Mouse (Mus musculus) neural tube, embryonic 12.5 days (tissue): ENCODE data around the gene Ccdc120. TPM values are rescaled to one million over a fixed set of nuclear protein-coding genes. Genes with fewer than 3 reads are reported as not detected.

Source experiments
- ATAC-seq: fragments of 200-750 bp; cut with Nextera tagmentation; 2 replicates; pipeline ENCODE4 v1.8.0; 2017; ENCODE audit warnings: low read depth, mild to moderate bottlenecking, moderate TSS enrichment, moderate library complexity; ENCODE audit not compliant: low FRiP score
- H3K27ac ChIP-seq: fragments of 300-500 bp; sonication (generic); 2 replicates; pipeline ENCODE4 v1.5.1; 2016
- H3K27me3 ChIP-seq: fragments of 300-500 bp; sonication (generic); replicated peaks from 2 replicates; pipeline ENCODE4 v1.6.1; 2016; ENCODE audit warnings: mild to moderate bottlenecking
- H3K36me3 ChIP-seq: fragments of 300-500 bp; sonication (generic); 2 replicates; pipeline ENCODE4 v1.6.1; 2016; ENCODE audit warnings: mild to moderate bottlenecking
- H3K4me1 ChIP-seq: fragments of 300-500 bp; sonication (generic); 2 replicates; pipeline ENCODE4 v1.6.1; 2016
- H3K4me2 ChIP-seq: fragments of 300-500 bp; sonication (generic); replicated peaks from 2 replicates; pipeline ENCODE4 v1.6.1; 2016; ENCODE audit warnings: mild to moderate bottlenecking
- H3K4me3 ChIP-seq: fragments of 300-500 bp; sonication (generic); 2 replicates; pipeline ENCODE4 v1.5.1; 2016
- H3K9ac ChIP-seq: fragments of 300-500 bp; sonication (generic); 2 replicates; pipeline ENCODE4 v1.6.1; 2016; ENCODE audit warnings: mild to moderate bottlenecking
- H3K9me3 ChIP-seq: fragments of 300-500 bp; sonication (generic); 2 replicates; pipeline ENCODE4 v1.6.1; 2016; ENCODE audit warnings: mild to moderate bottlenecking
- WGBS: fragments of 180-500 bp; shearing (Covaris S2); methylation state at CpG from one replicate; pipeline ENCODE4 v1.1.7; 2016; 5-methylcytosine and 5-hydroxymethylcytosine counted together
- polyA plus RNA-seq: library from polyadenylated mRNA; unstranded; fragments of >200 nt; fragmentation: Nextera tagmentation; extraction: Ambion mirVana; gene quantifications from 2 replicates; pipeline ENCODE4 v1.2.1, GENCODE M21; 2016

Gene Ccdc120
- polyA plus RNA-seq, 1 experiment from 2014 or later = 34.8 TPM

- Histone ChIP-seq H3K9ac (no peak overlapping the region), H3K4me3 (no peak overlapping the region), H3K27ac (no peak overlapping the region), H3K4me2 (no peak overlapping the region), H3K27me3 (no peaks in the 10 kb centered on the region), H3K9me3 (no peaks in the 10 kb centered on the region), H3K4me1 (no peaks in the 10 kb centered on the region), H3K36me3 (no peaks in the 10 kb centered on the region)
- ATAC-seq = no peak
- WGBS = 61% methylated on average over 5 of the region's 5 CpGs
Measured at GRCm38 (mm10) chrX:7743470-7743869, 7.2 kb downstream of the Ccdc120 start.

- H3K4me2 ChIP-seq = no peak overlapping the region
- H3K9ac ChIP-seq = no peak overlapping the region
- no peak overlapping the region for H3K27ac ChIP-seq
- H3K9me3 ChIP-seq = no peaks in the 10 kb centered on the region
- H3K36me3 ChIP-seq = no peaks in the 10 kb centered on the region
- H3K27me3 ChIP-seq = no peaks in the 10 kb centered on the region
- H3K4me1 ChIP-seq = no peaks in the 10 kb centered on the region
- no peak overlapping the region for H3K4me3 ChIP-seq
- WGBS = 81% methylated on average over 5 of the region's 5 CpGs
- ATAC-seq = no peak
Measured at GRCm38 (mm10) chrX:7741103-7741502, 9.6 kb downstream of the Ccdc120 start.

- 77% methylated on average over 10 of the region's 10 CpGs for whole genome bisulfite sequencing
- no peaks in the 10 kb centered on the region for H3K27me3 ChIP-seq
- no peak overlapping the region for H3K9ac ChIP-seq
- no peak for ATAC-seq
- no peaks in the 10 kb centered on the region for H3K9me3 ChIP-seq
- no peak overlapping the region for H3K4me3 ChIP-seq
- H3K4me1 ChIP-seq = no peaks in the 10 kb centered on the region
- H3K36me3 ChIP-seq = no peaks in the 10 kb centered on the region
- no peak overlapping the region for H3K27ac ChIP-seq
- H3K4me2 ChIP-seq = no peak overlapping the region
Measured at GRCm38 (mm10) chrX:7740082-7740819, 10.5 kb downstream of the Ccdc120 start.

GRCm38 (mm10) chrX:7739336-7740081 is 11.2 kb downstream of the Ccdc120 start:
- 77% methylated on average over 14 of the region's 14 CpGs for WGBS
- Histone ChIP-seq H3K27ac (no peak overlapping the region), H3K4me1 (no peaks in the 10 kb centered on the region), H3K9ac (no peak overlapping the region), H3K36me3 (no peaks in the 10 kb centered on the region), H3K9me3 (no peaks in the 10 kb centered on the region), H3K27me3 (no peaks in the 10 kb centered on the region), H3K4me2 (no peak overlapping the region), H3K4me3 (no peak overlapping the region)
- no peak for ATAC-seq

GRCm38 (mm10) chrX:7733571-7734156 is 17.0 kb downstream of the Ccdc120 start:
- no peaks in the 10 kb centered on the region for H3K9me3 ChIP-seq
- H3K27me3 ChIP-seq = no peaks in the 10 kb centered on the region
- no peak overlapping the region for H3K4me2 ChIP-seq
- no peak overlapping the region for H3K9ac ChIP-seq
- no peak overlapping the region for H3K27ac ChIP-seq
- no peak overlapping the region for H3K4me3 ChIP-seq
- ATAC-seq = no peak; the same call in 1 of the 2 replicates
- H3K36me3 ChIP-seq = no peaks in the 10 kb centered on the region
- 29% methylated on average over 26 of the region's 26 CpGs for WGBS
- no peaks in the 10 kb centered on the region; the same call in 1 of the 2 replicates for H3K4me1 ChIP-seq

GRCm38 (mm10) chrX:7728922-7729265 is 21.8 kb downstream of the Ccdc120 start:
- peak overlapping the region; percentile 55 for H3K9ac ChIP-seq
- no peak overlapping the region for H3K27ac ChIP-seq
- peak overlapping the region; percentile 59 for H3K4me2 ChIP-seq
- no peaks in the 10 kb centered on the region for H3K9me3 ChIP-seq
- 29% methylated on average over 4 of the region's 4 CpGs for WGBS
- H3K27me3 ChIP-seq = no peaks in the 10 kb centered on the region
- peak overlapping the region; percentile 40 for H3K4me3 ChIP-seq
- ATAC-seq = no peak
- H3K36me3 ChIP-seq = peaks cover 15% of the 10 kb centered on the region
- H3K4me1 ChIP-seq = no peaks in the 10 kb centered on the region; the same call in 1 of the 2 replicates

GRCm38 (mm10) chrX:7728215-7728921 is 22.3 kb downstream of the Ccdc120 start, which contains the start of gene Praf2:
Praf2 (plus strand) TSS chrX:7728439.
- 17% methylated on average over 42 of the region's 42 CpGs for WGBS
- Histone ChIP-seq H3K9me3 (no peaks in the 10 kb centered on the region), H3K27ac (no peak within 1 kb of the TSS), H3K4me2 (peak within 1 kb of the TSS; percentile 59), H3K9ac (peak within 1 kb of the TSS; percentile 55), H3K36me3 (peaks cover 16% of the 10 kb centered on the region), H3K27me3 (no peaks in the 10 kb centered on the region), H3K4me3 (peak within 1 kb of the TSS; percentile 40), H3K4me1 (no peaks in the 10 kb centered on the region; the same call in 1 of the 2 replicates)
- peak; percentile 92 for ATAC-seq

GRCm38 (mm10) chrX:7727176-7727575 is 23.5 kb downstream of the Ccdc120 start:
- Histone ChIP-seq H3K27me3 (no peaks in the 10 kb centered on the region), H3K36me3 (peaks cover 16% of the 10 kb centered on the region), H3K4me2 (no peak overlapping the region), H3K9me3 (no peaks in the 10 kb centered on the region), H3K4me3 (no peak overlapping the region), H3K27ac (no peak overlapping the region), H3K4me1 (peaks cover 5% of the 10 kb centered on the region), H3K9ac (no peak overlapping the region)
- WGBS = 92% methylated on average over 13 of the region's 13 CpGs
- ATAC-seq = no peak

- Histone ChIP-seq H3K4me2 (no peak overlapping the region), H3K9ac (no peak overlapping the region)
- WGBS = 94% methylated on average over 12 of the region's 12 CpGs
Measured at GRCm38 (mm10) chrX:7725841-7726240, 24.9 kb downstream of the Ccdc120 start.

GRCm38 (mm10) chrX:7724135-7724534 is 26.6 kb downstream of the Ccdc120 start:
- no peak overlapping the region for H3K4me3 ChIP-seq
- peaks cover 5% of the 10 kb centered on the region for H3K4me1 ChIP-seq
- no peak overlapping the region for H3K4me2 ChIP-seq
- H3K27me3 ChIP-seq = no peaks in the 10 kb centered on the region
- H3K9me3 ChIP-seq = no peaks in the 10 kb centered on the region
- H3K36me3 ChIP-seq = peaks cover 16% of the 10 kb centered on the region
- H3K9ac ChIP-seq = no peak overlapping the region
- 78% methylated on average over 7 of the region's 7 CpGs for WGBS
- ATAC-seq = no peak
- no peak overlapping the region for H3K27ac ChIP-seq

More at GRCm38 (mm10) chrX:7725841-7726240, 24.9 kb downstream of the Ccdc120 start:
- ATAC-seq = no peak
- no peak overlapping the region for H3K27ac ChIP-seq
- no peaks in the 10 kb centered on the region for H3K27me3 ChIP-seq
- H3K9me3 ChIP-seq = no peaks in the 10 kb centered on the region
- peaks cover 5% of the 10 kb centered on the region for H3K4me1 ChIP-seq
- H3K36me3 ChIP-seq = peaks cover 16% of the 10 kb centered on the region
- H3K4me3 ChIP-seq = no peak overlapping the region

GRCm38 (mm10) chrX:7722691-7723090 is 28.0 kb downstream of the Ccdc120 start:
- ATAC-seq = no peak
- Histone ChIP-seq H3K9me3 (no peaks in the 10 kb centered on the region), H3K4me2 (peak overlapping the region; percentile 64), H3K9ac (peak overlapping the region; percentile 52; the same call in 1 of the 2 replicates), H3K27me3 (no peaks in the 10 kb centered on the region), H3K4me1 (peaks cover 5% of the 10 kb centered on the region), H3K27ac (no peak overlapping the region), H3K4me3 (peak overlapping the region; percentile 51), H3K36me3 (peaks cover 16% of the 10 kb centered on the region)
- WGBS = 35% methylated on average over 4 of the region's 4 CpGs

- no peaks in the 10 kb centered on the region for H3K27me3 ChIP-seq
- no peaks in the 10 kb centered on the region for H3K9me3 ChIP-seq
- no peak overlapping the region for H3K27ac ChIP-seq
- peaks cover 5% of the 10 kb centered on the region for H3K4me1 ChIP-seq
- ATAC-seq = no peak
- peak overlapping the region; percentile 52; the same call in 1 of the 2 replicates for H3K9ac ChIP-seq
- WGBS = 21% methylated on average over 11 of the region's 11 CpGs
- peak overlapping the region; percentile 64 for H3K4me2 ChIP-seq
- peak overlapping the region; percentile 51 for H3K4me3 ChIP-seq
- peaks cover 16% of the 10 kb centered on the region for H3K36me3 ChIP-seq
Measured at GRCm38 (mm10) chrX:7722282-7722611, 28.5 kb downstream of the Ccdc120 start.
